Mouse (Mus musculus) urinary bladder, postnatal 0 days (tissue): ENCODE data around the gene Tmem235. TPM values are rescaled to one million over a fixed set of nuclear protein-coding genes. Genes with fewer than 3 reads are reported as not detected.

Source experiments
- polyA plus RNA-seq: library from polyadenylated mRNA; unstranded; fragments of >200 nt; fragmentation: Nextera tagmentation; extraction: Ambion mirVana; gene quantifications from 2 replicates; pipeline ENCODE4 v1.2.1, GENCODE M21; 2015

The Tmem235 gene
- polyA plus RNA-seq, result not detected in 2 replicates

GRCm38 (mm10) chr11:117860601-117861000, at the start of gene Tmem235:
Gene Tmem235, plus strand, starts transcription at chr11:117860752.

GRCm38 (mm10) chr11:117825333-117826101, 35.0 kb upstream of the Tmem235 start, which contains the start of the genes Afmid and Tk1:
Gene Afmid, plus strand, starts transcription at chr11:117825924.
Gene Tk1, minus strand, starts transcription at chr11:117826092.

GRCm38 (mm10) chr11:117848985-117849671, 11.4 kb upstream of the Tmem235 start, which contains the start of gene Birc5:
Gene Birc5, plus strand, starts transcription at chr11:117849251.

GRCm38 (mm10) chr11:117872861-117873608, 12.5 kb downstream of the Tmem235 start, which contains the start of gene Tha1:
Gene Tha1, minus strand, starts transcription at chr11:117873481.

Other genes starting within 250 kb of the Tmem235 start
- gene Tnrc6c, start 206.5 kb upstream of the Tmem235 start, polyA plus RNA-seq, result 4.8 and 5.3 TPM in 2 replicates
- gene Tmc8, start 78.7 kb upstream of the Tmem235 start, polyA plus RNA-seq, result 4.9 and 6.1 TPM in 2 replicates
- gene Tmc6, start 78.6 kb upstream of the Tmem235 start, polyA plus RNA-seq, result 15.1 and 17.0 TPM in 2 replicates
- gene 6030468B19Rik, start 63.1 kb upstream of the Tmem235 start, polyA plus RNA-seq, result not detected in 2 replicates
- 0.31 and 0.46 TPM in 2 replicates for gene Gm20708, start 51.1 kb upstream of the Tmem235 start, polyA plus RNA-seq
- gene Syngr2, start 51.1 kb upstream of the Tmem235 start, polyA plus RNA-seq, result 144 and 151 TPM in 2 replicates
- 4.2 and 5.4 TPM in 2 replicates for gene Afmid, start 34.8 kb upstream of the Tmem235 start, polyA plus RNA-seq
- 36.0 and 50.9 TPM in 2 replicates for gene Tk1, start 34.7 kb upstream of the Tmem235 start, polyA plus RNA-seq
- 47.6 and 67.0 TPM in 2 replicates for gene Birc5, start 11.5 kb upstream of the Tmem235 start, polyA plus RNA-seq
- 3.6 and 5.0 TPM in 2 replicates for gene Tha1, start 12.7 kb downstream of the Tmem235 start, polyA plus RNA-seq
- 19.0 and 19.5 TPM in 2 replicates for gene Socs3, start 109.3 kb downstream of the Tmem235 start, polyA plus RNA-seq
- 22.7 and 23.4 TPM in 2 replicates for gene Pgs1, start 125.5 kb downstream of the Tmem235 start, polyA plus RNA-seq